Mouse (Mus musculus): Measurements from ENCODE around the gene Bri3.

The Bri3 gene

GRCm38 (mm10) chr5:144243901-144244487, at the start of gene Bri3:
TSS of gene Bri3 (plus strand) at chr5:144244437.
- no peak for DNase-seq (ENCODE audit: low spot score)

GRCm38 (mm10) chr5:144195567-144195966, 48.7 kb upstream of the Bri3 start:
- DNase-seq (ENCODE audit: low spot score): no peak

GRCm38 (mm10) chr5:144200616-144201015, 43.6 kb upstream of the Bri3 start:
- DNase-seq (ENCODE audit: low spot score): no peak

GRCm38 (mm10) chr5:144202430-144202829, 41.8 kb upstream of the Bri3 start:
- no peak for DNase-seq (ENCODE audit: low spot score)

GRCm38 (mm10) chr5:144203398-144203959, 40.8 kb upstream of the Bri3 start:
- no peak for DNase-seq (ENCODE audit: low spot score)

GRCm38 (mm10) chr5:144204303-144204702, 39.9 kb upstream of the Bri3 start:
- DNase-seq (ENCODE audit: low spot score): no peak

- no peak for DNase-seq (ENCODE audit: low spot score)
Measured at GRCm38 (mm10) chr5:144204911-144205310, 39.3 kb upstream of the Bri3 start.

- DNase-seq (ENCODE audit: low spot score): no peak
Measured at GRCm38 (mm10) chr5:144206069-144206468, 38.2 kb upstream of the Bri3 start.

- peak; percentile 52 for DNase-seq (ENCODE audit: low spot score)
Measured at GRCm38 (mm10) chr5:144207478-144207877, 36.8 kb upstream of the Bri3 start.

GRCm38 (mm10) chr5:144214453-144214852, 29.8 kb upstream of the Bri3 start:
- DNase-seq (ENCODE audit: low spot score): peak; percentile 65

GRCm38 (mm10) chr5:144215992-144216391, 28.2 kb upstream of the Bri3 start:
- no peak for DNase-seq (ENCODE audit: low spot score)

GRCm38 (mm10) chr5:144218061-144218460, 26.2 kb upstream of the Bri3 start:
- no peak for DNase-seq (ENCODE audit: low spot score)

GRCm38 (mm10) chr5:144219306-144219705, 24.9 kb upstream of the Bri3 start:
- no peak for DNase-seq (ENCODE audit: low spot score)

- DNase-seq (ENCODE audit: low spot score): no peak
Measured at GRCm38 (mm10) chr5:144219936-144220335, 24.3 kb upstream of the Bri3 start.

- DNase-seq (ENCODE audit: low spot score): peak; percentile 19
Measured at GRCm38 (mm10) chr5:144221305-144221704, 22.9 kb upstream of the Bri3 start.

- peak; percentile 62 for DNase-seq (ENCODE audit: low spot score)
Measured at GRCm38 (mm10) chr5:144222811-144223502, 21.3 kb upstream of the Bri3 start.

GRCm38 (mm10) chr5:144223503-144223862, 20.8 kb upstream of the Bri3 start, which contains the start of gene Tecpr1:
TSS of gene Tecpr1 (minus strand) at chr5:144223615.
- peak; percentile 95 for DNase-seq (ENCODE audit: low spot score)

- no peak for DNase-seq (ENCODE audit: low spot score)
Measured at GRCm38 (mm10) chr5:144223899-144224816, 20.1 kb upstream of the Bri3 start.

- DNase-seq (ENCODE audit: low spot score): no peak
Measured at GRCm38 (mm10) chr5:144226220-144226619, 18.0 kb upstream of the Bri3 start.

GRCm38 (mm10) chr5:144230216-144230615, 14.0 kb upstream of the Bri3 start:
- DNase-seq (ENCODE audit: low spot score): no peak

- no peak for DNase-seq (ENCODE audit: low spot score)
Measured at GRCm38 (mm10) chr5:144231410-144231809, 12.8 kb upstream of the Bri3 start.

GRCm38 (mm10) chr5:144232531-144232930, 11.7 kb upstream of the Bri3 start:
- no peak for DNase-seq (ENCODE audit: low spot score)

Measured in urinary bladder, postnatal 14 days (tissue).